Mouse (Mus musculus): ENCODE measurements around the gene Rnf216.

Rnf216 gene

DNA sequence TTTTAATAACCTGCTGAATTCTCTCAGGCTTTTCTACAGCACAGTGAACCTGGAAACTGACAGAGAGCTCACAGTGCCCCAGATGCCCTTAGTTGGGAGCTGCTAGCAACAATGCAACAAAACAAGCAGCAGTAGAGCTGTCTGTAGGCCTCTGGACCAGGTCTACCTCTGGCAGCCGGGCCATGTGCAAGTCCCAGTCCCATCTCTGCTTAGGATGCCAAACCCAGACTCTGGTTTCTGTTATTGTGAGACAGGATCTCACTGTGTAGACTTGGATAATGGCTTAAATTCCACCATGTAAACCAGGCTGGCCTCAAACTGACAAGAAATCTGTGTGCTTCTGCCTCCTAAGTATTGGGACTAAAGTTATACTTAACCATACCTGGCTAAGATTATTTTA is 11.2 kb downstream of the Rnf216 start:
- DNase-seq (ENCODE audit: low spot score): peak; percentile 56

DNA sequence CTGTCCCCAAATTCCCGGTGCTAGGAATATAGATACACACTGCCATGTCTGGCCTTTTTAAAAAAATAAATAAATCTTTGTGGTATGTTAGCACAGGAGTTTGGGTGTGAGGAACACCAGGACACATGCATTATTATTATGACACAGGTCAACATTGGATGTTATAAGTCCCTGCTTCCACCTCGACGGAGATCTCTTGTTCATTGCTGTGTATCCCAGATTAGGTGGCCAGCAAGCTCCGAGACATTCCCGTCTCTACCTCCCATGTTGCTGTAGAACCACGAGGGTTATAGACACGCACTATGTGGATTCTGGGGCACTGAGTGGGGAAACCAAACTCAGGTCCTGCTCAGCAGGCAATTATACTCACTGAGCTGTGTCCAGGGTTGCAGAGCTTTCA is 17.5 kb downstream of the Rnf216 start:
- no peak for DNase-seq (ENCODE audit: low spot score)

DNA sequence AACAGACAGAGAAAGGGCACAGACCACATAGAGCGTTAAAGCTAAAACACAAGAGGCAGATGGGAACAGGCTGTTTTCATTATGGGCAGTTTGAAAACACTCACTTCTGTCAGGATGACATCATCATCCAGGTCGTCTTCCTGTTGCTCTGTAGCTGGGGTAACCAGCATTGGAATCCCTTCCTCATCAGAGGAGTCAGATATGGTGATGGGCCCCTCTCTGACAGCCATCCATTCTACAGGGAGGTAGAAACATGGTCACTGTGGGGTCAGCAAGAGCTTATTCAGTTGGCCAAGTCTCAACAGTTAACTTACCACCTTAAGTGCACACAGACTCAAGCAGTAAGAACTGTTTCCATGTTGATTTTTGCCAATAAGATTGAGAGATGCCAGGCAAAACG is 19.9 kb downstream of the Rnf216 start:
- no peak for DNase-seq (ENCODE audit: low spot score)

DNA sequence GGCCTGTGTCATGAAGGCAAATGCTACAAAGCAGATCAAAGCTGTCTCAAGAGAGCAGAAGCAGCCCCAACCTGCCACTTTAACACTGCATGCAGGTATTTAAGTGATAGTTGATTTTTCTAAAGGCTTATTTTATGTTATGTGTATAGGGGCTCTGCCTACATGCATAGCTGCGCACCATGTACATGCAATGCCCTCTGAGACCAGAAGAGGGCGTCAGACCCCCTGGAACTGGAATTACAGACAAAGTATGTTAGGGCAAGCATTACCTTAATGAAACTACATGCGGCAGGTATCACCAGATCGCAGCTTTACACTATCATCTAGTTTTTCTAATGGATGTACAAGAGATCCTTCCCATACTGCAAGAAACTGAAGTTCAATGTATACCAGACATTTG is 27.9 kb downstream of the Rnf216 start:
- peak; percentile 31 for DNase-seq (ENCODE audit: low spot score)

DNA sequence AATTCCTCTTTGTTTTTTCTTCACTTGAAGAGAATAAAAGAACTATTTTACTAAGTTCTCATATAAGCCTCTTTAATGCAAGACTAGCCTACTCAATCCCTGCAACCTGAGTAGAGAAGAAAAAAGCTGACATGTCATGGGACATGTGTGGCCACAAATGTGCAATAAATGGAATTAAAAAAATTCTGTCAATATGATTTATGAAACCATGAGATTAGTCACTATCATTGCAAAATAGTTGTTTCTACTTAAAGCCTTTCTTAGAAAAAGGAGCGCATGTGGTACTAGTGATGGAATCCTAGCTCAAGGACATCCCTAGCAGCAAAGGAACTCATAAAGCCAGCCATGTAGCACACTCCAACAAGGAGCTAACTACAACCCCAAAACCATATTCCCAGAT is 33.0 kb downstream of the Rnf216 start:
- no peak for DNase-seq (ENCODE audit: low spot score)

DNA sequence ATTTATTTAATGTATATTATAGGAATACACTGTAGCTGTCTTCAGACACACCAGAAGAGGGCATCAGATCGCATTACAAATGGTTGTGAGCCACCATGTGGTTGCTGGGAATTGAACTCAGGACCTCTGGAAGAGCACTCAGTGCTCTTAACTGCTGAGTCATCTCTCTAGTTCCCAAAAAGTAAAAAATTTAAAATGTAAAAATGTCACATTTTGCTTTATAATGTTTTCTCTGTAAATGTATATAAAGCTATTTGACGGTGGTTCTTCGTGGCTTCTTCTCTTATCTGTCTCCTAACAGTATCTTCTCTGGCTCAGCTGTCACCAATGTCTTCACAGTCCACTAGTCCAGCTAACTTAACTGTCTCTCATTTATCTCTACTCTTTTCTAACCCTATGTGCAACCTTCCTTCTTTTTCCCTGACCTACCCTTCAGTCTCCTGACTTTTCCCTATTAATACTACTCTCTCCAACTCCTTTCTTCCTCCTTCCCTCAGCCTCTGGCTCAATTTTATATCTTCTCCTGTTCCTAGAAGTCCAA is 36.1 kb downstream of the Rnf216 start:
- no peak for DNase-seq (ENCODE audit: low spot score)

DNA sequence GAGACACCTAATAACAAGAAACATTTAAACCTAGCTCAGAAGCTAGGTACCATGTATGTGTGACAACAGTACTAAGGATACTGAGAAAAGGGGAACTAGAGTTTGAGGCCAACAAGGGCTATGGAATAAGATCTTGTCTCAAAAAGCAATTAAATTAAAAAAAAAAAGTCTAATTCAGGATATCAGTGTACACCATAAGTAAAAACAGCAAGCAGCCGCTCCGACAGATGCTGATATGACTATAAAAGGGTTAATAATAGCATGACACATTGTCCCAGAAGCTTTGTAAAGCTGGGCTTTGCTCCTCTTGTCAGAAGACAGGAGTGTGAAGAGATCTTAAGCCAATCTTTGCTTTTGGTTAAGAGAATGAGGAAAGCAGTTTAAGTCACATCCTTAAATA is 36.8 kb downstream of the Rnf216 start:
- DNase-seq (ENCODE audit: low spot score): no peak

DNA sequence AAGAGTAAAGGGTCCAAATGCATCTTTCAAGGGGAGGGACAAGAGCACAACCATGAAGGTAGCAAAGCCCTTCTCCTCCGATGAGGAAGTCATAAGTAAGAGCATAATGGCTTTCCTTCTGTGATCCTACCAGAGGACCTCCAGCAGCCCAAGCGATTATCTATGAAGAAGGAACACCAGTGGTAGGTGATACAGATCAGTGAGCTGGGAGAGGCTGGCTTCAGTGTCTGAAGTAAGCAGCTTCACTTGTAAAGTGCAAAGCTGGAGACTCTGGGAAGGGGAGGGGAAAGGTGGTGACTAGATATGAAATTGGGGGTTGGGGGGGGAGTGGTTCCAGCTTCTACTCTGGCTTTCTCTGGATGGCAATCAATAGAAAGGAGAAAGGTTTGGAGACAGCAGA is 43.7 kb downstream of the Rnf216 start:
- no peak for DNase-seq (ENCODE audit: low spot score)

DNA sequence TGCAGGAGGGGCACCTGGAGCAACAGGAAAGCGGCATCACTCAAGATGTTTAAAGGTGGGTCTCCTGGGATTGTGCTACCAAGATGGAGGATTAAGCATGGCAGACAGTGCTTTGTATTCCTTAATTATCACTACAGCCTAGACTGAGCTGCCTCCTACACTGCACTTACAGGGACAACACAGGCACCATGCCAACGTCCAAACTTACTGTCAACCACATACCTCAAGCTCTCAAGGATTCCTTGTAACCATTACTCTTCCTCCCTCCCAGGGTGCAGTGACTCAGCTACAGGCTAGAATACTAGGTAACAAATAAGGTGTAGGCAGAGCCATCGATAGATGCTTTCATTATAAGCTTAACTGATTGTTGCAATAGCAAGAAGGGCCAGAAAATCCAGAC is 44.4 kb downstream of the Rnf216 start:
- DNase-seq (ENCODE audit: low spot score): no peak

DNA sequence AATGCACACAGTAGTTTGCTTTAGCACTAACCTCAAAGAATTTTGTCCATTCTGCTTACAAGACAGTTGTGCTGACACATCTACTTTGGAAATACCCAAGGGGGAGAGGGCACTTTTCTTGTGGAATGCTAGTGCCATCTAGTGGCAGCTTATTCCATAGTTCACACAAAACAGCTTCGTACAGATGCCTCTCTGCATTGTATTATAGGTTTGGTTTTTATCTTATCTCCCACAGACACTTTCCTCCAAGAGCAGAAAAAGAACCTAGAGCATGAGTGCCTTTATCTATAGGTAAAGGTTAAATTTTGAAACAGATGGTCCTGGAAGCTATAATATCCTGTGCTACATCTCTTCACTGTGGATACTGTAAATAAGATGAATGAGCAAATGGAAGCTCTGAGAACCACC is 46.2 kb downstream of the Rnf216 start:
- DNase-seq (ENCODE audit: low spot score): peak; percentile 90

DNA sequence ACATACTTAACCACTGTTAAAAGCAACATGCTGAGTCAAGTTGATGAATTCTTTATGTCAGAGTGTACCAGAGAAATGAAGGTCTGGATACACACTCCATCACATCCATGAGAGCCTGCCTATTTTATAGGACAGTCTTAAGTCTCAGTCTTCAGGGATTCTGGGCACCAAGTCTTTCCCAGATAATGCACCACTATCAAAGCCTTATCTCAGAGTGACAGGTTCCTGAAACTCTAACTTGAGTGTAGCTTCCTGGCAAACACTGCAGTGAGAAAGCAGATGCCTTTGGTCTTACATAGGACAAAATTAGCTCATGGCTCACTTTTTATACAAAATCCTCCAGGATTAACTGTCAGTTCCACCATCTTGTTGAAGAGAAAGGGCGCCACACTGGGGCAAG is 46.7 kb downstream of the Rnf216 start:
- DNase-seq (ENCODE audit: low spot score): no peak

DNA sequence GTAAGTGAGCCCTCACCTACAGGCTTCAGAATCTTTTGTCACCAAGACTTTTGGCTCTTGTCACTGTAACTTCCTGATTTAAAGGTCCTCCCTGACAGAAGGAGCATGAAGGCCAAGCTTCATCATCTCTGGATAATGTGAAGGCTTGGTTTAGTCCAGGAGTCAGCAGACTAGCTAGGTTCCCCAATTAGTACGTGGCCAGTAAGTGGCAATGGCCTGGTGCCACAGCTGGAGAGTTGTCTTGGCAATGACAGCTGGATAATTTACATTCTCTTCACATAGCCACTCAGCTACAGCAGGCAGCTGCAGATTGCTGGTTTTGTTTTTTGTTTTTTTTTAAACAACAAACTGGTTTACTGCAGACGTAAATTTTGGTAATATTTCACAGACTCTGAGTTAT is 47.6 kb downstream of the Rnf216 start:
- DNase-seq (ENCODE audit: low spot score): no peak

DNA sequence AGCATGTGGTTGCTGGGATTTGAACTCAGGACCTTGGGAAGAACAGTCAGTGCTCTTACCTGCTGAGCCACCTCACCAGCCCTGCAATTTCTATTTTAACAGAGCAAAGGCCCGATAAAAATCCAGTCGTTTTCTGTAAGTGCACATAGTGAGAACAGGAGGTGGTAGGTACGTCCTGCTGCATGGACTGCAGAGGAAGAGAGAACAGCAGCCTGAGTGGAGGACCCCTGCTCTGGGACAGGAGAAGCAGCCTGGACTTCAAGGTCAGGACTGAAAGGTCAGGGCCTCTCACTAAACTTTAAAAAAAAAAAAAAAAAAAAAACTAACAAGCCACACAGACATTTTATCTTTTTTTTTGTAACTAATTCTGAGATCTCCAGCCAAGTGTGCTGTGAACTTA is 50.5 kb downstream of the Rnf216 start:
- no peak for DNase-seq (ENCODE audit: low spot score)

DNA sequence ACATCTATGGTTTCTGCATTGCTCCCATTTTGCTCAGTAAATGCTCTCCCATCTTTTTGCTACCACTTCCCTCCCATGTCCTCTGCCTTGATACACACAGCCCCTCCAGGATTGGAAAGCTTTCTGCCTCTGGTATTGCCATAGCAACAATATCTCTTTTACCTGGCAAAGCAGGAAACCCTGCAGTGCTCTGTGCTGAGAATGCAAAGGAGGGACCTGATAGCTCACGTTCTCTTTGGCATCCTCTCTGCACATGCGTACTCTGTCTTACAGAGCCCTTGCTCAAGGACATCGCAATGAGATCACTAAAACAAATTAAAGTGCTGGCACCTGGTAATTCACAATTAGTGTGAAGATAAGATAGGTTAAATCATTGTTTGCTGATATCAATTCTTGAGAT is 51.3 kb downstream of the Rnf216 start:
- no peak for DNase-seq (ENCODE audit: low spot score)

DNA sequence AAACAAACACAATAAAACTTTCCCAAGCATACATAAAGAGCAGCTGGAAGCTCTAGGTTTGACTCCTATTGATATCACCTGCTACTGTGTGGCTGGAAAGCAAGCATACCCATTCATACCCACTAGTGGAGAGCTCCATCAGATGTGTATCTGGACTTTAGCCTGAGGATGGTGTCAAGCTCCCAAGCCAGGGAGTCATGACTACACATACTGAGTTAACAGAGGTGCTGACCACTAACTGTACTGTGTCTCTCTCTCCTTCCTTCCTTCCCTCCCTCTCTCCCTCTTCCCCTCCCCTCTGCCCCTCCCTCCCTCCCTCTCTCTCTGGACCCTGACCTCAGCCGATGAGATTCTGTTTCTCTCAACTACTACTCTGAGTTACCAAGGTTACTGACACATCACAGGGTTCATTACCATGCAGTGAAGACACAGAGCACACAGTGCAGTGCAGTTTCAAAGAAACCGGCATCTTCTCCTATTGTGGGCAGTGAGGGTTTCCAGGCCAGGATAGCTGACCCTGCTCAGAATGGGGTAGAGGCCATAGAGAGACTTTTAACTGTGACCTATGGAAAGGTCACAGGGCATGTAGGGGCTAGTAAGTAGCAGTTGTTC is 51.9 kb downstream of the Rnf216 start:
- no peak for DNase-seq (ENCODE audit: low spot score)

DNA sequence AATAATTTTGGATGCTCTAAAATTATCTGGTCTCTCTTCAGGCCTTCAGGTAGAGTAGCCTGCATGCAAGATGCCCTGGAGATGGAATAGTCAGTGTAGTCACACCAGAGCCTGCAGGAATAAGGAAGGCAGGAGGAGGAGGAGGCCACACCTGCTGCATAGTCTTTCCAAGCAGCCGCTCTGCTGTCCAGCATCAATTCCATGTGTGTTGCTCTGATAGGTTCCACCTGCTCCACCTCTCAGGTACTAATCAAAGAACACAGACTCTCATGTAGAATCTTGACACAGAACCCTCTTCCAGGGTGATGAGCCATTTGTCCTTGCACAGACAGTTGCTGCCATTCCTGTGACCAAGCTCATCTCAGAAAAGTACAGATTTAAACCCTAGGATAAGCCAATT is 52.8 kb downstream of the Rnf216 start:
- no peak for DNase-seq (ENCODE audit: low spot score)

DNA sequence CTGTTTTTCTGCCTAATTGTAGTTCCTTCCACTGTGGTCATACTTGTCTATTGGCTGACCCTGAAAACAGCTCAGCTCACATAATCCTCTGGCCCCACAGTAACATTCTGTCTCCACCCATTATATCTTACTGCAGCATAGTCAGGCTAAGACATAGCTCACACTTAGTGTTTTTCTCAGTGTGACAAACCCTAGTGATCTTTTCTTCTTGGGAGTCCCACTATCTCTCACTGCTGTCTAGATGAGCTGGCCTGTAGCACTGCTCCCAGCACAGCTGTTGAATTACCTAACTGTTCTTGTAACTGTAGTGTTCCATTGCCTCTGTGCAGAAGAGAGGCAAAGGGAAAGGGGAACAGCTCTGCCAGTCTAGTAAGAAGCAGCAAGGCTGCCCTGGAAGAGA is 53.6 kb downstream of the Rnf216 start:
- no peak for DNase-seq (ENCODE audit: low spot score)

DNA sequence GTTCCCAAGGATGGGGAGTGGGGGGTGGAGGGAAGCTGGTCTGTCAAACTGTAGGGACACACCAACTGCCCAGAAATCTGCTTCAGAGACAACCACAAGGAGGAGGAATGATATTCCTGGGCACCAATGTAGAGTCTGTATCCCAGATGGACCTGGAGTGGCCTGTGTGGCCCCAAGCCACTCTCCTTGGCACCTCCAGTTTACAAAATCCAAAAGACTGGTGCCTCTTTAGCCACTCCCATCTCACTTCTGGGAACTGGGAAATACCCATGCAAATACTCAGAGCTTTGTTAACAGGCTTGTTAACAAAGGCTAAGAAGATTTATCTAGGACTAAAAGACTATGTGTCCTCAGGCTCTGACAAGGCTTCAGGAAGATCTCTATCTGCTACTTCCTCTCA is 54.1 kb downstream of the Rnf216 start:
- DNase-seq (ENCODE audit: low spot score): no peak

DNA sequence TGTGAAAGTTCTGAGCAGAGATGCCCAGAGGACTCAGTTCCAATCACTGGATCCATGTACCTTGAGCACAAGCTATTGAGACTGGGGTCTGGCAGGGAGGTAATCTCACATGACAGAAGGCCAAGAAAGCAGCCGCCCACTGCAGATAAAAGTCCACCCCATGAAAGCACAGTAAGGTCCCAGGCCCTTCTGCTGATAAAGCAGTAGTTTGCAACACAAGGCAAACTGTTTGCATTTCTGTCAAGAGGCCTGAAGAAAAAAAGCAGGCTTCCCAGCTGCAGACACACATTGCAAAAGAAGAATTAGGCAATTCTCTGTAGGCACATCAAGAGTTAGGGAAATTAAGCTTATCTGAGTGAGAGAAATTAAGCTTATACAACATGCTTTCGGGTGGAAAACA is 54.6 kb downstream of the Rnf216 start:
- DNase-seq (ENCODE audit: low spot score): peak; percentile 49

DNA sequence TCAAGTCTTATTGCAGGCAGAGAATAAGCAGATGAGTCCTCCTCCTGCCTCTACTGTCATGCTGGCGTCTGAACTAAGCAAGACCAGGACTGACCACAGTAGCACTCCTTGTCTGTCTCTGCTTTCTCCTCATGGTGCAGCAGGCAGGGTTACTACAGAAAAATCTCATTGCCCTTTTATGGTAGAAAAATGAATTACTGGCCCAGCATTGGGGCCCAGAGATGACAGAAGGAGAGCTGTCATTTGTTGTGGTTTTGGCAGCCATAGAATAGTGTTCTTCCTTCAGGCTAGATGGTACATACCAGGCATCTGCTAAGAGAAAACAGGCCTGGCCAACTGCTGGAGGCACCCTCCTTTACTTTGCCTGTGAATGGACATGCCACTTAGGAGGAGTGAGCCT is 55.0 kb downstream of the Rnf216 start:
- peak; percentile 25 for DNase-seq (ENCODE audit: low spot score)

DNA sequence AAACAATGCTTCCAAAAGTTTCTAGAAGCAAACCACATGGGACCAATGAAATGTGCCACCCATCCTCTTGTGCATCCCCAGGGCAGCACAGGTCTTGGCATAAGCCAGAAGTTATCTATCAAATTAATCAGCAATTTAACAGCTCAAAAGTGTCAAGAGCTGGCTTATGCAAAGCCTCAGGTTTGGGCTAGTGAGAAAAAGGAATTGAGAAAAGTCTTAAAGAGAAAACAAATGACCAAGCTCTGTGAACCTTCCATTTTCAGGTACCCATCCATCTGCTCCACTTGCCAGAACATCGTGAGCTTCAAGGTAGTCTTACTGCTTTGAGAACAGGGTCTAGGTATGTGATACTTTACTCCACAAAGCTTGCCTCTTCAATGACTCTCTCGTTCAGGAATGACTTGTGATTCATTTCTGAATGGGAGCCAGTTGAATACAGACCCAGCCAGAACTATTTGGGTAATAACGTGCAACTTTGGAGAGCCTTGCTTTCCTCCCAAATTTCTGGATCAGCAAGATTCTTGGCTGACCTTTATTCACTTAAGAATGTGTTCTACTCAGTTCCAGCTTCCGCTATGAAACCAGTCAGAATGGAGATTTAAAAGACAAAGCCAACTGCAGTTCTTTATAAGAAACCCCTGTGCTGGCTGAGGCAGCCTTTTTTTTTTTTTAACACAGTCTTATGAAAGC is 56.5 kb downstream of the Rnf216 start:
- DNase-seq (ENCODE audit: low spot score): no peak

DNA sequence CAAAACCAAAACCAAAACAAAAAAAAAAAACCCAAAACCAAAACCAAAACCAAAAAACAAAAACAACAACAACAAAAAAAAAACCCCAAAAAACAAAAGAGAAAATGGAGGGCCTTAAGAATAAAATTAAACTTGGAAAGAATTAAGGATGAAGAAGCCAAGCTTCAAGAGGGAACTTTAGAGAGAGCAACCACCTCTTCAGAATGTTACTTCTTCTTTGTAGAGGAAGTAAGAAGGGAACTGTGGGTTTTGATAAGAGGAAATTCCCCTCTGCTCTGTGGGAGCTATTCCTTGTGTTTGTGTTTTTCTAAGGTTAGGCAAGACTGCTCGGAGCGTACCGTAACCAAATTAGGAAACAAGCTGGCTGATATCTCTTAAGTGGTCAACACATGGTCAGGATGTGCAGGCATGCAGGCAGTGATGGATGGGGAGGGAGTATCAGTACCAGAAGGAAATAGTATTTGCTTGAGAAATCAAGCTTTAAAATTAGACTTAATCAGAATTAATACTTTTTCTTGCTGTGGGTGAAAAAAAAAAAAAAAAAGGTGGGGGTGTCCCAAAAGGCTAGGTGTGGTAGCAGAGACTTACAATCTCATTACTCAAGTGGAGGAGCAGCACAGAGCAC is 57.2 kb downstream of the Rnf216 start:
- no peak for DNase-seq (ENCODE audit: low spot score)

DNA sequence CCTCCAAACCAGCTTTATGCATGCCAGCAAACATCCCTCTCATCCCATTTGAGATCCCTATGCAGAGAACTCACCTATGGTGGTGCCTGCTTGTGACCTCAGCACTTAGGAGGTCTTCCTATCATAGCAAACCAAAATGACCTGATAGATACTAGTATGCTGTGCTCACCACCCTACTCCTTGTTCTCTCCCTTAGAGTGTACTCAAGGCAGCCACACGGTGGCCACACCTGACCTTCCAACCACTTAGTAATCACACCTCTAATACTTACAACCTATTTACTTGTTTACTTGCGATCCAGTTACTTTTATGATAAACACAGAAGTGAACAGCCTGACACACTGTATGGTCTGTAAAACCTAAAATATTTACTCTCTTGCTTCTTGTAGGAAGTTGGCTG is 58.1 kb downstream of the Rnf216 start:
- no peak for DNase-seq (ENCODE audit: low spot score)

All from MN1 (cell line).